In the genomic region with DNA sequence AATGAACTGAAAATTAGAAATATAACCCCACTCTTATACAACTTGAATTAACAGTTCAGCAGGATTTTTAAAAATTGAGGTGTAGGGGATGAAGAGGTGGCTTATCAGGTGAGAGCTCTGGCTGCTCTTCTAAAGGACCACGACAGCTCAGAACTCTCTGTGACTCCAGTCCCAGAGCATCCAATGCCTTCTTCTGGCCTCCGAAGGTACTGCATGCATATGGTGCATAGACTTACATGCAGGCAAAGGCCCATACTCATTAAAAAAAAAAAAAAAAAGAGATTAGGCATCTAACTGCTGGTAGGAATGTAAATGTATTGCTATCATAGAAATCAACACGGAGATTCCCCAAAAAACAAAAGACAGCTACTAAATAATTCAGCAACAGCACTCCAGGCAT, we compare ENCODE assay signal across 8 mouse cellular contexts.
DNase-seq lines count a peak whose midpoint lies in the region; ATAC-seq and TF ChIP-seq lines count a peak whose summit lies in the region.
"Had no signal": no experiment of that assay in that cellular context is flagged by ENCODE, and none has a peak within 500 bp of the region (broad histone marks: within the 10 kb centered on the region; RNA-seq: fewer than 3 reads in every experiment).

No protein-coding gene starts in this region.

- peak; percentile 66 for TF ChIP-seq CTCF in layer of hippocampus, adult 2 months (conservative IDR thresholded peaks at IDR 0.05)
- peak; percentile 16 to 52 (median 27); a peak in 5 of 6 replicates for TF ChIP-seq CTCF in MEL (IDR thresholded peaks at IDR 0.05 in 2 of 3, conservative IDR thresholded peaks at IDR 0.05 in 1 of 3; ENCODE audit: control insufficient read depth in 1 of 3, insufficient read depth in 1 of 3, low read depth in 2 of 3, low read length in 3 of 3, poor library complexity in 1 of 3, severe bottlenecking in 1 of 3)
- TF ChIP-seq CTCF in cortical plate, adult 2 months (IDR thresholded peaks at IDR 0.05; ENCODE audit: extremely low read depth, insufficient read depth, low read length): 0 out of 2 replicates have a peak, but pooled peaks have one; percentile 23

- no peak for TF ChIP-seq POLR2A in MEL (IDR thresholded peaks at IDR 0.05; ENCODE audit: control insufficient read depth in 1 of 2, insufficient read depth in 1 of 2, low read depth in 1 of 2, low read length in 2 of 2, poor library complexity in 1 of 2)
- TF ChIP-seq POLR2A in cortical plate, adult 2 months (IDR thresholded peaks at IDR 0.05; ENCODE audit: extremely low read depth, insufficient read depth, low read length): no peak

- TF ChIP-seq RAD21 in MEL (IDR thresholded peaks at IDR 0.05; ENCODE audit: low read depth, low read length): peak; percentile 38

- TF ChIP-seq EP300 in MEL (IDR thresholded peaks at IDR 0.05; ENCODE audit: low read depth in 1 of 2, low read length in 2 of 2): no peak

- H3K4me1 ChIP-seq in MEL (ENCODE audit: control insufficient read depth in 1 of 2, insufficient read depth in 2 of 2, low read length in 2 of 2): no peaks in the 10 kb centered on the region
- peaks cover 5% of the 10 kb centered on the region; the same call in 1 of the 2 replicates for H3K4me1 ChIP-seq in cortical plate, adult 2 months (ENCODE audit: control insufficient read depth, insufficient read depth, low read length)
- H3K4me1 ChIP-seq: liver, embryonic 15.5 days had no signal

- H3K9me3 ChIP-seq in MEL (replicated peaks; ENCODE audit: insufficient read depth, low read length): no peaks in the 10 kb centered on the region
- H3K9me3 ChIP-seq: liver, embryonic 15.5 days had no signal

- DNase-seq in layer of hippocampus, adult 2 months (ENCODE audit: low spot score in 2 of 2): no peak
- no peak for DNase-seq in layer of hippocampus, postnatal 25 days (ENCODE audit: extremely low spot score in 1 of 2, low spot score in 1 of 2)
- DNase-seq in MEL (ENCODE audit: low read depth, low spot score): peak; percentile 57
- peak; percentile 3 for DNase-seq in skeletal muscle tissue, adult 2 months (ENCODE audit: low read depth, low spot score)
- DNase-seq in frontal cortex, postnatal 14 days (ENCODE audit: low spot score in 2 of 2): no peak

- no peaks in the 10 kb centered on the region for H3K79me2 ChIP-seq in MEL (ENCODE audit: control insufficient read depth, insufficient read depth, low read length, poor library complexity)

- no peak overlapping the region for H3K9ac ChIP-seq in MEL (ENCODE audit: control insufficient read depth, low read depth, low read length, poor library complexity, severe bottlenecking)
- H3K9ac ChIP-seq: liver, embryonic 15.5 days had no signal

- no peak overlapping the region for H3K4me3 ChIP-seq in layer of hippocampus, adult 2 months
- no peak overlapping the region for H3K4me3 ChIP-seq in MEL (ENCODE audit: control insufficient read depth in 1 of 2, insufficient read depth in 1 of 2, low read depth in 2 of 2, low read length in 2 of 2)
- H3K4me3 ChIP-seq in cortical plate, adult 2 months (ENCODE audit: insufficient read depth, low read length): no peak overlapping the region
- H3K4me3 ChIP-seq: liver, embryonic 15.5 days had no signal

- H3K27ac ChIP-seq in layer of hippocampus, adult 2 months: no peak overlapping the region
- no peak overlapping the region for H3K27ac ChIP-seq in MEL (ENCODE audit: control insufficient read depth, low read depth, low read length)
- no peak overlapping the region for H3K27ac ChIP-seq in cortical plate, adult 2 months (ENCODE audit: insufficient read depth, low read length)
- H3K27ac ChIP-seq: liver, embryonic 15.5 days had no signal

- no peaks in the 10 kb centered on the region for H3K27me3 ChIP-seq in MEL (ENCODE audit: control insufficient read depth in 1 of 2, insufficient read depth in 2 of 2, low read length in 2 of 2)
- H3K27me3 ChIP-seq: liver, embryonic 15.5 days had no signal

- no peak for ATAC-seq in erythroblast, adult 5-6 weeks (replicated peaks; ENCODE audit: low FRiP score, poor library complexity, severe bottlenecking)

- H3K36me3 ChIP-seq in MEL (ENCODE audit: control insufficient read depth in 1 of 2, insufficient read depth in 2 of 2, low read length in 2 of 2): no peaks in the 10 kb centered on the region; a peak in 1 of 4 replicates
- H3K36me3 ChIP-seq: liver, embryonic 15.5 days had no signal

TF ChIP-seq in MEL, 35 proteins besides CTCF, POLR2A, EP300 and RAD21:
- TF ChIP-seq KAT2A (conservative IDR thresholded peaks at IDR 0.05; ENCODE audit: low read depth, low read length) (no peak), JUND (IDR thresholded peaks at IDR 0.05; ENCODE audit: low read depth, low read length) (no peak), UBTF (IDR thresholded peaks at IDR 0.05; ENCODE audit: borderline replicate concordance, insufficient read depth, low read depth, low read length) (no peak), USF2 (IDR thresholded peaks at IDR 0.05; ENCODE audit: borderline replicate concordance in 1 of 2, insufficient read depth in 1 of 2, low read depth in 1 of 2, low read length in 2 of 2) (no peak), BHLHE40 (IDR thresholded peaks at IDR 0.05; ENCODE audit: borderline replicate concordance, low read depth, low read length) (no peak), CHD2 (IDR thresholded peaks at IDR 0.05; ENCODE audit: low read length) (no peak), ZMIZ1 (IDR thresholded peaks at IDR 0.05; ENCODE audit: low read depth, low read length) (no peak), MYB (IDR thresholded peaks at IDR 0.05; ENCODE audit: low read depth, low read length) (no peak), HCFC1 (IDR thresholded peaks at IDR 0.05; ENCODE audit: low read depth, low read length) (no peak), RCOR1 (IDR thresholded peaks at IDR 0.05; ENCODE audit: low read depth, low read length) (no peak), TAL1 (IDR thresholded peaks at IDR 0.05; ENCODE audit: low read length) (no peak), ZC3H11A (IDR thresholded peaks at IDR 0.05; ENCODE audit: low read depth, low read length) (0 out of 2 replicates have a peak, but pooled peaks have one; percentile 8), ELF1 (IDR thresholded peaks at IDR 0.05; ENCODE audit: low read depth, low read length) (no peak), TBP (IDR thresholded peaks at IDR 0.05; ENCODE audit: low read depth, low read length) (no peak), MEF2A (IDR thresholded peaks at IDR 0.05; ENCODE audit: extremely low read depth, insufficient replicate concordance, low read depth, low read length, poor library complexity, severe bottlenecking) (no peak), NRF1 (IDR thresholded peaks at IDR 0.05; ENCODE audit: insufficient read depth, low read depth, low read length, poor library complexity, severe bottlenecking) (no peak), E2F4 (IDR thresholded peaks at IDR 0.05; ENCODE audit: borderline replicate concordance, low read depth, low read length) (no peak), ZNF384 (IDR thresholded peaks at IDR 0.05; ENCODE audit: low read depth, low read length) (peak; percentile 77), MAX (IDR thresholded peaks at IDR 0.05; ENCODE audit: low read length) (no peak), GABPA (IDR thresholded peaks at IDR 0.05; ENCODE audit: low read depth, low read length) (no peak), ETS1 (IDR thresholded peaks at IDR 0.05; ENCODE audit: low read depth, low read length) (no peak), SMC3 (IDR thresholded peaks at IDR 0.05; ENCODE audit: low read depth, low read length) (peak; percentile 54)

Comparison
In these comparisons a context has a peak if more than half of its experiments do, and no peak if none do; other contexts are left out.
1. DNase-seq: peak in MEL (single experiment) and skeletal muscle tissue, adult 2 months (single experiment); none in layer of hippocampus, adult 2 months (0 of 2), layer of hippocampus, postnatal 25 days (0 of 2) and frontal cortex, postnatal 14 days (0 of 2).
2. Peak in every context shown above with its lines, with median percentiles within 50 percentile points of each other: CTCF ChIP-seq.